Mouse (Mus musculus) Patski (cell line): ENCODE data around the gene Fam183b. TPM values are rescaled to one million over a fixed set of nuclear protein-coding genes. Genes with fewer than 3 reads are reported as not detected.
"Not testable (repeated sequence)": the region's sequence is repeated elsewhere in the genome, so short reads cannot be mapped to it uniquely, and the experiment has no call there.

Experiments used
- ATAC-seq: fragments of 100-300 bp; one replicate; pipeline ENCODE4 v1.8.0; 2021
- CTCF ChIA-PET: fragments of 350-600 bp; sonication (Branson Sonifier 250); formaldehyde crosslinking; loops from one replicate; lab custom pipeline; 2022; ENCODE audit warnings: inconsistent platforms; lab: Charles Lee
- POLR2A ChIA-PET: fragments of 350-600 bp; sonication (Branson Sonifier 250); formaldehyde crosslinking; loops from one replicate; lab custom pipeline; 2022; ENCODE audit warnings: antibody characterized with exemption, inconsistent platforms; lab: Charles Lee
- DNase-seq: peaks from one replicate; pipeline ENCODE4 v3.0.0-alpha.2; 2011; ENCODE audit warnings: low read depth, low spot score
- H3K27me3 ChIP-seq: fragments of 371-371 bp; one replicate; pipeline ENCODE4 v1.5.1; 2021
- CTCF ChIP-seq: fragments of 100-300 bp; IDR thresholded peaks from one replicate; pipeline ENCODE4 v1.5.1; 2021
- in situ Hi-C: fragments of 300-500 bp; cut with MboI; formaldehyde crosslinking; loops from 3 replicates; pipeline ENCODE4 v1.11.1; 2018; ENCODE audit warnings: low pct_unique_long_range_greater_than_20kb, mixed read lengths
- polyA plus RNA-seq: library from polyadenylated mRNA; unstranded; gene quantifications from one replicate; pipeline ENCODE4 v1.2.3, GENCODE M21; 2021

The Fam183b gene
- polyA plus RNA-seq, 1 experiment from 2014 or later = not detected

GRCm38 (mm10) chr11:58772888-58773287, 28.9 kb downstream of the Fam183b start, which contains the start of gene Olfr315:
Gene Olfr315, plus strand, starts transcription at chr11:58773188.
- ATAC-seq (no peak), DNase-seq (no peak)
- CTCF ChIA-PET = no interaction called here
- TF ChIP-seq CTCF = no peak
- peaks cover 42% of the 10 kb centered on the region for H3K27me3 ChIP-seq
- in situ Hi-C loops = no loop called here
- POLR2A ChIA-PET = no interaction called here

GRCm38 (mm10) chr11:58752434-58752833, 49.3 kb downstream of the Fam183b start, which contains the start of gene Olfr316:
Gene Olfr316, plus strand, starts transcription at chr11:58752734.
- in situ Hi-C loops = no loop called here
- DNase-seq = no peak
- TF ChIP-seq CTCF = no peak
- ChIA-PET POLR2A (no interaction called here), CTCF (no interaction called here)
- no peak for ATAC-seq
- H3K27me3 ChIP-seq = peaks cover 21% of the 10 kb centered on the region

- POLR2A ChIA-PET, in situ Hi-C loops: not testable (repeated sequence)
Measured at GRCm38 (mm10) chr11:58751096-58751495, 50.7 kb downstream of the Fam183b start.

More at GRCm38 (mm10) chr11:58751096-58751495, 50.7 kb downstream of the Fam183b start:
- ATAC-seq, DNase-seq, CTCF ChIA-PET: not testable (repeated sequence)
- H3K27me3 ChIP-seq = peaks cover 17% of the 10 kb centered on the region

Other genes starting within 250 kb of the Fam183b start
- gene Olfr328, start 246.3 kb downstream of the Fam183b start, polyA plus RNA-seq = not detected
- gene Olfr224, start 231.4 kb downstream of the Fam183b start, polyA plus RNA-seq = not detected
- gene Olfr325, start 224.2 kb downstream of the Fam183b start, polyA plus RNA-seq = not detected
- gene Olfr324, start 206.8 kb downstream of the Fam183b start, polyA plus RNA-seq = 0.08 TPM
- 0.42 TPM for gene 2210407C18Rik, start 185.9 kb downstream of the Fam183b start, polyA plus RNA-seq
- gene Olfr323, start 171.5 kb downstream of the Fam183b start, polyA plus RNA-seq = not detected
- 0.04 TPM for gene Trim58, start 161.5 kb downstream of the Fam183b start, polyA plus RNA-seq
- not detected for gene Olfr322, start 143.2 kb downstream of the Fam183b start, polyA plus RNA-seq
- gene Olfr320, start 120.9 kb downstream of the Fam183b start, polyA plus RNA-seq = not detected
- not detected for gene Olfr319, start 102.8 kb downstream of the Fam183b start, polyA plus RNA-seq
- 0.03 TPM for gene Olfr318, start 77.9 kb downstream of the Fam183b start, polyA plus RNA-seq
- not detected for gene Olfr317, start 62.7 kb downstream of the Fam183b start, polyA plus RNA-seq
- gene Olfr316, start 49.2 kb downstream of the Fam183b start, polyA plus RNA-seq = not detected
- gene Olfr315, start 28.8 kb downstream of the Fam183b start, polyA plus RNA-seq = not detected
- not detected for gene Olfr314, start 19.0 kb downstream of the Fam183b start, polyA plus RNA-seq
- gene Olfr313, start 13.0 kb upstream of the Fam183b start, polyA plus RNA-seq = not detected
- not detected for gene Olfr312, start 27.3 kb upstream of the Fam183b start, polyA plus RNA-seq
- not detected for gene Olfr311, start 37.3 kb upstream of the Fam183b start, polyA plus RNA-seq
- 6.8 TPM for gene Gm12258, start 45.2 kb upstream of the Fam183b start, polyA plus RNA-seq
- 6.4 TPM for gene 2810021J22Rik, start 65.3 kb upstream of the Fam183b start, polyA plus RNA-seq
- 3.1 TPM for gene Zfp39, start 102.3 kb upstream of the Fam183b start, polyA plus RNA-seq
- gene Btnl10, start 115.9 kb upstream of the Fam183b start, polyA plus RNA-seq = not detected
- gene Rnf187, start 137.0 kb upstream of the Fam183b start, polyA plus RNA-seq = 252 TPM
- gene Hist3h2ba, start 147.0 kb upstream of the Fam183b start, polyA plus RNA-seq = 7.1 TPM
- 20.9 TPM for gene Hist3h2a, start 152.7 kb upstream of the Fam183b start, polyA plus RNA-seq
- gene Trim17, start 152.7 kb upstream of the Fam183b start, polyA plus RNA-seq = 0.26 TPM
- gene Trim11, start 176.1 kb upstream of the Fam183b start, polyA plus RNA-seq = 29.2 TPM